Mouse (Mus musculus) lung, postnatal 25 days (tissue): ENCODE results near the gene Rnf220.

ENCODE experiments used
- DNase-seq: peaks from one replicate; pipeline ENCODE4 v3.0.0; 2022; ENCODE audit warnings: low spot score

The Rnf220 gene

GRCm38 (mm10) chr4:117487471-117487870 lies 9.4 kb downstream of the Rnf220 start:
- no peak for DNase-seq

DNA sequence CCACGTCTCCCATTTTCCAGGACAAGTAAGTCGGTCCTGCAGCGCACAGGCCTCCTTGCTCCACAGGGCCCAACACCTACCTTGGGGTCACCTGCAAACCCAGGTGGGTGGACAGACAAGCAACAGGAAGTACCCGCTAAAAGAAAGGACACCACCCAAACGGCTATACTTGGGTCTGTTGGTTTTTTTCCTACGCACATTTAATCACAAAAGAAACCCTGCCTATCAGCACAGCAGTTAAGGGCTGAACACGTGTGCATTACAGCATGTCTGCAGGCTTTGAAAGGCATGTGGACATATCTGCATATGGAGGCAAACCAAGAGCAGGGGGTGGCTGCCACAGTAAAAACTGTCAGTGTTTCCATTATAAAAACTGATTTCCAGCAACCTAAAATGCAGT lies 10.7 kb downstream of the Rnf220 start:
- no peak for DNase-seq

DNA sequence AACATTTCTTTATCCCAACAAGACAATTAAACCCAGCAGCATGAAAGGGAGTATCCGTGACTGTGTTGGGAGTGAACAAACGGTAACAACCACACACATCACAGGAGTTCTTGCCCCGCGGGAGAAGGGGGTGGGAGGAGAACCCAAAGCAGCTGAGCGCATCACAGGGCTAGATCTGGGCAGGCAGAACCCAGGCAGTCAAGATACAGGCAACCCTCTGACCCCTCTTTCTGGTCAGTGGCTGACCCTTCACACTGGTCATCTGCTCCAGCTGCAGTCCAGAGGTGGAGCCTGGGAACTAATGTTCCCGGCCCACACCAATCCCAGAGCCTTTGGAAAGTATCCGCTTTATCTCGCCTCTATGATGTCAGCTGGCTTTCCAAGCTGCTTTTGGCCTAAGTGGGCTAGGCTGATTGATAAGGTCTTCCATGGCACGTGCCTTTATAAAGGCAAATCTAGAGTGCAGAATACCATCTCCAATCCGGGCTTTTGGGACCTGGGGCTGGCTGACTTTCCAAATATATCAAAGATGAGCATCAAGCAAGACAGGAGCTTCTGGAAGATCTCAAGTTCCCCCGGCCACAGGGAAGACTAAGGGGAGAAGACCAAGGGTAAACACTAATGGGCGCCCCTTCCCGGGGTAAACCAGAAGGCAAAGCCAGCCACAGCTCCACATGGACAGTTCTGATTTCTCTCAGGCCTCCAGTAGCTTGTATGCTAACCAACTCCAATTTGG lies 11.6 kb downstream of the Rnf220 start:
- no peak for DNase-seq

GRCm38 (mm10) chr4:117484256-117485044 lies 12.4 kb downstream of the Rnf220 start:
- no peak for DNase-seq

- no peak for DNase-seq
These were observed 13.0 kb downstream of the Rnf220 start for GRCm38 (mm10) chr4:117483931-117484255.

GRCm38 (mm10) chr4:117482103-117482502 lies 14.7 kb downstream of the Rnf220 start:
- DNase-seq: no peak

DNA sequence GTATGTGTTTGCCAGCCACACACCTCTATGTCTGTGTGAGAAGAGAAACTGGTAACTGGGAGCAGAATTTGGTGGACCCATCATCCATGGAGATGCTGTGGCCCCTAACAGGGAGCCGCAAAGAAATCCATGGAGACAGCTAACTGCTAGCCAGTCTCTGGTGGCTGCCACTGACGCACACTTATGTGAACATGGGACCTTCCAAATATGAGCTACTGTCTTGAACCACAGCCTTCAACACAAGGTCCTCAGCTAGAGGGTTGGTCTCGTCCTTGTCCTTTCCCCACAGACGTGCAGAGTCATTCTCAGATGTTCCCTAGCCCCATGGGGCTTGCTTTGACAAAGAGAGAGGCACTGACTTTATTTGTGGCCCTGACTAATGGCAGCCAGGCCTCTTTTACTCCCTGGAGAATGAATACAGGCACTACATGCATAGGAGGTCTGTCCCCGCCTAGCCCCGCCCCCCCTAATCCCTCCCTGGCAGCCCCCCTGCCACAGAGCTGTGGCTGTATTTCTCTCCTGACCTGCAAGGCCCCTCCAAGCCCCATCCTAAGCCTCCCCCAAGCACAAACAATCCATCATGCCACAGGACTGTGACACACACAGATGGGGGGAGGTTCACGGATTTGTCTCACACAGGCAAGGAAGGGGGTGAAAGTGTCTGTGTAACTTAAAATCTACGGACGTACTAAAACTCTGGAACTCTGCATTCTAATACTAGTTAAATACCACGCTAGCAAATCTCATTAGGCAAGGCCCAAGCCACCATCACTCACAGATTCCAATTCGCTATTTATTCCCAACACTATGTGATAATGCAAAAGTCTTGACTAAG lies 16.0 kb downstream of the Rnf220 start:
- DNase-seq: no peak

DNA sequence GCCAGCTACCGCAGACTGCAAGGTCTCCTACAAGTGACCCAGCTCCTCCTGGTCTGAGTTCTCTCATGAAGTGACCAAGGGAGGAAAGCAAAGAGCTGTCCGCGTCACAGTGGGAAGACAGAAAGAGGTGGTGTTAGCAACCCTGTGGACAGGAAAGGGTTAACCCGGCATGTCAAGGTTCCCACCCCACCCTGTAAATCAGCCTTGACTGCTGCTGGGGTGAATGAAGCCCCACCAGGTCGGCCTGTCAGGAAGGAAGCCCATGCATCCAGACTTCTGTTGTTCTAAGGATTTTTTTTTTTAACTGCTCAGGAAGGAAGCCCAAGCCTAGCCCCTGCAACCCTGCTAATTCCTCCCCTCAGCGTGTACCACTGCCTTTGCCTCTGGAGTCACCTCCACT lies 16.9 kb downstream of the Rnf220 start:
- DNase-seq: no peak

GRCm38 (mm10) chr4:117478101-117478673 lies 18.7 kb downstream of the Rnf220 start:
- peak; percentile 54 for DNase-seq

DNA sequence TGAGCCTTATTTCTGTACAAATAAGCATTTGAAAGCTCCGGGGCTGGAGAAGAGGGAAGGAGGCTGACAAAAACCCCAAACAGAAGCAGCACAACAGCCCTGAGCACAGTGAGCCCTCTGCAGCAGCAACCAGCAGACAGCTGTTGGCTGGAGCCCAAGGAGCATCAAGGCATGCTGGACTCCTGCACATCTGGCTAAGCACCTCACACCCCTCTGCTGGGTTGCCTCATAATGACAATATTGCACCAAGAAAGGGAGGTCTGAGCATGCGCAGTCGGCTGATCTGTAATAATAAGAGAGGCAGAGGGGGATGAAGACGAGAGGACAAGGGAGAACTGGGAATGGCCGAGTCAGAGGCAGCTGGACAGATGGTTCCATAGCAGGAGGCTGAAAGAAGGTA lies 19.5 kb downstream of the Rnf220 start:
- DNase-seq: no peak

DNA sequence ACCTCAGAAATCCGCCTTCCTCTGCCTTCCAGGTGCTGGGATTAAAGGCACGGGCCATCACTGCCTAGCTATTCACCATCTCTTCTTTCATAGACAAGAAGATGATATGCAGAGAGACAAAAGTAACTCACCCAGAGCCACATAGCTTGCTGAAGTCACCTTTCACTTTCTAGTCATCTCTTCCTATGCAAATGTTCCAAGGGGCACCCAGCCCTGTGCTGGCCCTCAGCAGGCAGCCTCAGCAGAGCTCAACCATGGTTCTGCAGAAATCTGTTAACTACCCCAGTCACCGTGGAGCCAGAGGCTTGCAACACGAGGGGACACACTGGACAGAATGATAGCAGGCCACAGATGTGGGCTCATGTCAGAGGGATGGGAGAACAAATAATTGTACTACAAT lies 20.1 kb downstream of the Rnf220 start:
- DNase-seq: no peak

- DNase-seq: no peak
These were observed 20.5 kb downstream of the Rnf220 start for GRCm38 (mm10) chr4:117476355-117476754.

DNA sequence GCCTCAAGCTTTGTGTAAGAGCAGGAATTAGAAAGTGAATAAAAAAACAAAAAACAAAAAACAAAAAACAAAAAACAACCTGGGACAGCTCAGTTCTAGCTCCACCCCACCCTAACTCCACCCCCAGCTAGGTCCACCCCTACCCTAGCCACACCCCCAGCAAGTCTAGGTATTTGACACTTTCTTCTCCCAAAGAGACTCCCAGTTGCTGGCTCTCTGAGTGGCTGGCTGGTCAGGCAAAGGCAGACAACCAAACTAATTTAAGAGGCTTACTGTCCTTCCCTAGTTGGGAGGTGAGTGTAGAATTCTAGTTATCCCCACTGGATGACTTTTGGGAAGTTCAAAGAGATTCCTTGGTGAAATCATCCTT lies 22.9 kb downstream of the Rnf220 start:
- DNase-seq: no peak

DNA sequence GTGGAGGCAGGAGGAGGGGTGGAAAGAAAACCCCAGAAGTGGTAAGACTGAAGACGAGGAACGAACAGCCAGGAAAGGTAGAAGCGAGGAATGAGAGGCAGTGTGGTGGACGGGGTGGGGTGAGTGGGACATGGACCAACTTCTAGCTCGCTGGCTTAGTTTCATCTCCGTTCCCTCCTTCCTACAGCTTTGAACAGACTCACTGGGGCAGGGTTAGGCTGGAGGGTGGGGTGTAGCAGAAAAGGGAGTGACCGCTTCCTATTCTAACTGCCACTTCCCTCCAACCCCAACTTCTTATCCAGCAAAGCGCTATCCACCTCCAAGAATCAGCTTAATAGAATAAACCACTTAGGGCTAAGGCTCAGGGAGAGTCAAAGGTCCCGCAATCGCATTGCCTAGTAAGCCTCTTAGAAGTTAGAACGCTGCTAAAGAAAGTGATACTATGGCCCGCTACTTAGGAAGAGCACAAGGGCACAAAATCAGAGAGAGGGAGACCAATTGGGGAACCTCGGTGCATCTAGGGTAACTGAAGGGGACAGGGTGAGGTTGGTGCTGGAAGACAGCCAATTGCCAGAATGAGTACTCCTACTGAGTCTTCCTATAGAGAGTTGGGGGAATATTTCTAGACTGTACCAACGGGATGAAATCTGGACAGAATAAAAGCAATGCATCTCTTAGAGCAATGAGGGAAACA lies 23.4 kb downstream of the Rnf220 start:
- DNase-seq: no peak

- DNase-seq: no peak
These were observed 27.4 kb downstream of the Rnf220 start for GRCm38 (mm10) chr4:117469471-117469870.

GRCm38 (mm10) chr4:117467936-117468335 lies 28.9 kb downstream of the Rnf220 start:
- no peak for DNase-seq

DNA sequence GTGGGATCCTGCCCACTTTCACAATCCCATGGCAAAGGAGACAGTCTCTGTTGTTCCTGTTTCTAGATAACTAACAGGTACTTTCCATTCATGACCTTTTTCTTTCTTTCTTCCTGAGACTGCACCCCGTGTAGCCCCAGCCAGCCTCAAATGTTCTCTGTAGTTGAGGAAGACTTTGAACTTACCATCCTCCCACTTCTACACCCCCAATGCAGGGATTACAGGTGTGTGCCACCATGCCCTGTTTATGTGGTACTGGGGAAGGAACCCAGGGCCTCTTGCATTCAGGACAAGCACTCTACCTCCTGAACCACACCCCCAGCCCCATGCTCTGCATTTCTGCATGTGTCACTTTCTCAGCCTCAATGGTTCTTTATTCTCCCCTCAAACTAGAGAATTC lies 47.7 kb downstream of the Rnf220 start:
- no peak for DNase-seq

GRCm38 (mm10) chr4:117447926-117448325 lies 48.9 kb downstream of the Rnf220 start:
- DNase-seq: no peak

- DNase-seq: no peak
These were observed 51.2 kb downstream of the Rnf220 start for GRCm38 (mm10) chr4:117445516-117446207.

GRCm38 (mm10) chr4:117438919-117439318 lies 57.9 kb downstream of the Rnf220 start:
- no peak for DNase-seq

GRCm38 (mm10) chr4:117438064-117438463 lies 58.8 kb downstream of the Rnf220 start:
- DNase-seq: no peak
